Mouse (Mus musculus): ENCODE measurements around the gene Hmgb1. TPM values are rescaled to one million over a fixed set of nuclear protein-coding genes. Genes with fewer than 3 reads are reported as not detected.

Hmgb1 gene
- polyA plus RNA-seq, 1 experiment from 2014 or later, result 2,416 TPM

DNA sequence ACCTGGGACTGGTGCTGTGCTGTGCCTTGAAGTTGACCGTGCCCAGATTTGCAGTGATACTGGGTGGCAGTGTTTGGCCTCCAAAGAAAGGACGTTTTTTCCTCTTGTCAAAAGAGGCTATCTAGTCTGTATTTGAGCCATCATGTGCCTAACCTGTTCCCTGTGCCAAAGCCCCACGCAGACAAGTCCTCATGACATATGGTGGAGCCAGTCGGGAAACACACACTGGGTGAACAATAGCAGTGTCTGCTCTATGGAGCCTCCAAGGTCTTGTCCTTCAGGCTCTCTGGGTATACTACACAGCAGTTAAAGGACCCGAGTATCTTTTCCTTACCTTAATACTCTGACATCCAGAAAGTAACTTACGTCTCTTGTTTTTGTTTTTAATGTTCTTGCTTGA lies 141.0 kb downstream of the Hmgb1 start:
- Histone ChIP-seq H3K4me2 (ENCODE audit: low read depth, severe bottlenecking) (no peak overlapping the region), H3K27me3 (ENCODE audit: control insufficient read depth, insufficient read depth, low read length) (no peaks in the 10 kb centered on the region), H3K9me3 (ENCODE audit: control insufficient read depth, low read length) (no peaks in the 10 kb centered on the region), H3K4me3 (ENCODE audit: low read depth, low read length) (no peak overlapping the region), H3K4me1 (ENCODE audit: control insufficient read depth, insufficient read depth, low read length) (no peaks in the 10 kb centered on the region), H3K9ac (ENCODE audit: low read length) (no peak overlapping the region), H3K36me3 (ENCODE audit: control insufficient read depth, insufficient read depth, low read length) (peaks cover 12% of the 10 kb centered on the region), H3K27ac (replicated peaks; ENCODE audit: low read depth, low read length) (no peak overlapping the region)
- ATAC-seq (ENCODE audit: insufficient number of reproducible peaks, low FRiP score, low TSS enrichment, low read depth) (no peak), DNase-seq (ENCODE audit: low spot score) (no peak)
- WGBS, result 88% methylated on average over 6 of the region's 6 CpGs

- no peak overlapping the region for H3K9ac ChIP-seq (ENCODE audit: low read length)
- H3K4me3 ChIP-seq (ENCODE audit: low read depth, low read length), result no peak overlapping the region
- 85% methylated on average over 5 of the region's 5 CpGs for WGBS
- H3K9me3 ChIP-seq (ENCODE audit: control insufficient read depth, low read length), result peaks cover 5% of the 10 kb centered on the region; the same call in 1 of the 2 replicates
- H3K4me1 ChIP-seq (ENCODE audit: control insufficient read depth, insufficient read depth, low read length), result no peaks in the 10 kb centered on the region
- H3K27ac ChIP-seq (replicated peaks; ENCODE audit: low read depth, low read length), result no peak overlapping the region
- H3K27me3 ChIP-seq (ENCODE audit: control insufficient read depth, insufficient read depth, low read length), result no peaks in the 10 kb centered on the region
- H3K36me3 ChIP-seq (ENCODE audit: control insufficient read depth, insufficient read depth, low read length), result peaks cover under 1% of the 10 kb centered on the region; the same call in 1 of the 2 replicates
- H3K4me2 ChIP-seq (ENCODE audit: low read depth, severe bottlenecking), result no peak overlapping the region
- DNase-seq (ENCODE audit: low spot score) (peak; percentile 52), ATAC-seq (ENCODE audit: insufficient number of reproducible peaks, low FRiP score, low TSS enrichment, low read depth) (no peak)
Measured at GRCm38 (mm10) chr5:149039825-149040224, 144.5 kb downstream of the Hmgb1 start.

GRCm38 (mm10) chr5:149037729-149038128 lies 146.6 kb downstream of the Hmgb1 start:
- no peaks in the 10 kb centered on the region for H3K27me3 ChIP-seq (ENCODE audit: control insufficient read depth, insufficient read depth, low read length)
- no peaks in the 10 kb centered on the region for H3K4me1 ChIP-seq (ENCODE audit: control insufficient read depth, insufficient read depth, low read length)
- no peak overlapping the region for H3K9ac ChIP-seq (ENCODE audit: low read length)
- H3K9me3 ChIP-seq (ENCODE audit: control insufficient read depth, low read length), result peaks cover 5% of the 10 kb centered on the region; the same call in 1 of the 2 replicates
- no peaks in the 10 kb centered on the region; the same call in 1 of the 2 replicates for H3K36me3 ChIP-seq (ENCODE audit: control insufficient read depth, insufficient read depth, low read length)
- no peak overlapping the region for H3K27ac ChIP-seq (replicated peaks; ENCODE audit: low read depth, low read length)
- ATAC-seq (ENCODE audit: insufficient number of reproducible peaks, low FRiP score, low TSS enrichment, low read depth) (no peak), DNase-seq (ENCODE audit: low spot score) (no peak)
- WGBS, result 34% methylated on average over 10 of the region's 10 CpGs
- H3K4me2 ChIP-seq (ENCODE audit: low read depth, severe bottlenecking), result no peak overlapping the region
- no peak overlapping the region for H3K4me3 ChIP-seq (ENCODE audit: low read depth, low read length)

DNA sequence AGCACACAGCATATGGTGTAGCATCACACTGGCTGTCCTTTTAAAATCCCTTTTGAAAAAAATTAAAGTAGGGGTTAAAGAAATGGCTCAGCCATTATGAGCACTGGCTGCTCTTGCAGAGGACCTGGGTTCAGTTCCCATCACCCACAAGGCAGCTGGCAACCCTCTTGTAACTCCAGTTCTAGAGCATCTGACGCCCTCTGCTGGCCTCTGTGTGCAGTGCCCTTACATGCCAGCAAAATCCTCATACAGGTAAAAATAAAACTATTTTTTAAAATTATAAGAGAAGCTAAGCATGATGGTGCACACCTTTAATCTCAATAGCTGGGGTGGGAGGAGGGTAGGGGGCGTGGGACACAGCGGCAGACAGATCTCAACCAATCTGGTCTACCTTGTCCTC lies 147.4 kb downstream of the Hmgb1 start:
- no peaks in the 10 kb centered on the region for H3K27me3 ChIP-seq (ENCODE audit: control insufficient read depth, insufficient read depth, low read length)
- no peak overlapping the region for H3K4me2 ChIP-seq (ENCODE audit: low read depth, severe bottlenecking)
- H3K9me3 ChIP-seq (ENCODE audit: control insufficient read depth, low read length), result peaks cover 5% of the 10 kb centered on the region; the same call in 1 of the 2 replicates
- 94% methylated on average over 3 of the region's 3 CpGs for WGBS
- no peak overlapping the region for H3K4me3 ChIP-seq (ENCODE audit: low read depth, low read length)
- no peak overlapping the region for H3K27ac ChIP-seq (replicated peaks; ENCODE audit: low read depth, low read length)
- no peak for DNase-seq (ENCODE audit: low spot score)
- H3K4me1 ChIP-seq (ENCODE audit: control insufficient read depth, insufficient read depth, low read length), result no peaks in the 10 kb centered on the region
- H3K36me3 ChIP-seq (ENCODE audit: control insufficient read depth, insufficient read depth, low read length), result no peaks in the 10 kb centered on the region
- no peak overlapping the region for H3K9ac ChIP-seq (ENCODE audit: low read length)
- ATAC-seq (ENCODE audit: insufficient number of reproducible peaks, low FRiP score, low TSS enrichment, low read depth), result no peak

DNA sequence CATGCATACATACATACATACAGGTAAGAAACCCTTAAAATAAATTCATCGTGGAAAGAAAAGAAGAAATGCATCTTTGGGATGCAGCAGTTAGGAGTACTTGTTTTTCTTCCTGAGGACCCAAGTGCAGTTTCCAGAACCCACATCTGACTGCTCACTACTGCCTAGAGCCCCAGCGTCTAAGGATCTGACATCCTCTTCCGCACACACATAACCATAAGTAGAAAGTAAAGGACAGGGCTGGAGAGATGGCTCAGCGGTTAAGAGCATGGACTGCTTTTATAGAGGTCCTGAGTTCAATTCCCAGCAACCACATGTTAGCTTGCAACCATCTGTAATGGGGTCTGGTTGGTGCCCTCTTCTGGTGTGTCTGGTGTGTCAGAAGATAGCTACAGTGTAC lies 151.9 kb downstream of the Hmgb1 start:
- H3K9ac ChIP-seq (ENCODE audit: low read length), result no peak overlapping the region
- no peaks in the 10 kb centered on the region for H3K36me3 ChIP-seq (ENCODE audit: control insufficient read depth, insufficient read depth, low read length)
- H3K27ac ChIP-seq (replicated peaks; ENCODE audit: low read depth, low read length), result no peak overlapping the region
- H3K4me2 ChIP-seq (ENCODE audit: low read depth, severe bottlenecking), result no peak overlapping the region
- 95% methylated on average over 4 of the region's 4 CpGs for WGBS
- no peak for DNase-seq (ENCODE audit: low spot score)
- H3K4me3 ChIP-seq (ENCODE audit: low read depth, low read length), result no peak overlapping the region
- no peak for ATAC-seq (ENCODE audit: insufficient number of reproducible peaks, low FRiP score, low TSS enrichment, low read depth)
- H3K9me3 ChIP-seq (ENCODE audit: control insufficient read depth, low read length), result peaks cover 5% of the 10 kb centered on the region; the same call in 1 of the 2 replicates
- no peaks in the 10 kb centered on the region for H3K27me3 ChIP-seq (ENCODE audit: control insufficient read depth, insufficient read depth, low read length)
- H3K4me1 ChIP-seq (ENCODE audit: control insufficient read depth, insufficient read depth, low read length), result peaks cover 8% of the 10 kb centered on the region

- Histone ChIP-seq H3K9ac (ENCODE audit: low read length) (peak overlapping the region; percentile 69), H3K4me2 (ENCODE audit: low read depth, severe bottlenecking) (peak overlapping the region; percentile 47), H3K4me1 (ENCODE audit: control insufficient read depth, insufficient read depth, low read length) (peaks cover 8% of the 10 kb centered on the region), H3K9me3 (ENCODE audit: control insufficient read depth, low read length) (no peaks in the 10 kb centered on the region), H3K36me3 (ENCODE audit: control insufficient read depth, insufficient read depth, low read length) (no peaks in the 10 kb centered on the region), H3K27me3 (ENCODE audit: control insufficient read depth, insufficient read depth, low read length) (no peaks in the 10 kb centered on the region), H3K27ac (replicated peaks; ENCODE audit: low read depth, low read length) (peak overlapping the region; percentile 90), H3K4me3 (ENCODE audit: low read depth, low read length) (no peak overlapping the region; the same call in 1 of the 2 replicates)
- peak; percentile 76 for ATAC-seq (ENCODE audit: insufficient number of reproducible peaks, low FRiP score, low TSS enrichment, low read depth)
- WGBS, result 4% methylated on average over 30 of the region's 30 CpGs
- DNase-seq (ENCODE audit: low spot score), result peak; percentile 74
Measured at GRCm38 (mm10) chr5:149031199-149031750, 153.0 kb downstream of the Hmgb1 start.

DNA sequence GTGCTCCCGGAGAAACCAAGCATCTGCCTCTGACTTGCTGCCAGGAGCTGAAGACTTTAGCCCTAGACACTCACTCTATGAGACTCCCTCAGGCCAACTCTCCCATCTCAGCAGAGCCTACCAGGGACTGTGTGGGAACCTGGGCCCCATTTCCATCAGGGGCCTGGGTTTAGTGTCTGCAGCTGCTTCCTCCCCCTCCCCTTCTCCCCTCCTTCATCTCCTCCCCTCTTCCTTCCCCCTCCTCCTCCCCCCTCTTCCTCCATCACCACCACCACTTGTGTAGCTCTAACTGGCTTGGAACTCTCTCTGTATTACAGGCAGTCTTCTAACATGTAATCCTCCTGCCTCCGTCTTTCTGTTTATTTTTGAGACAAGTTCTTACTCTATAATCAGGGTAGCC lies 154.2 kb downstream of the Hmgb1 start:
- 45% methylated on average over 2 of the region's 2 CpGs for WGBS

DNA sequence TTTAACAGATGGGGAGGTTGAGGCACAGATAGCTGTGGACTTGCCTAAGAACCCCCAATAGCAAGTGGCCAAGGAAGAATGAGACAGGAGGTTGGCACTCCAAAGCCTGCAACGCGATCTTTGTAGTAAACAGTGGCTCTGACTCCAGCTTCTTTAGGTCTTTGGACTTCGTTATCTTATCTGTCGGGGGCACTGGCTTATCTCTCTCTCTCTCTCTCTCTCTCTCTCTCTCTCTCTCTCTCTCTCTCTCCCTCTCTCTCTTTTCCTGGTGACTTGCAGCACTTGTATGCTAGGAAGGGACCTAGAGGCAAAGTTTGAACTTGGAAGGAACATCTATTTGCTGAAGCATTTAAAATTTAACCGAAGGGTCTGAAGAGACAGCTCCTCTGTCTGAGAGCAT lies 155.9 kb downstream of the Hmgb1 start:
- 51% methylated on average over 5 of the region's 5 CpGs for WGBS
- no peak overlapping the region for H3K4me3 ChIP-seq (ENCODE audit: low read depth, low read length)
- DNase-seq (ENCODE audit: low spot score) (no peak), ATAC-seq (ENCODE audit: insufficient number of reproducible peaks, low FRiP score, low TSS enrichment, low read depth) (no peak)
- no peaks in the 10 kb centered on the region for H3K9me3 ChIP-seq (ENCODE audit: control insufficient read depth, low read length)
- no peaks in the 10 kb centered on the region for H3K36me3 ChIP-seq (ENCODE audit: control insufficient read depth, insufficient read depth, low read length)
- H3K27ac ChIP-seq (replicated peaks; ENCODE audit: low read depth, low read length), result no peak overlapping the region
- H3K27me3 ChIP-seq (ENCODE audit: control insufficient read depth, insufficient read depth, low read length), result no peaks in the 10 kb centered on the region
- H3K9ac ChIP-seq (ENCODE audit: low read length), result no peak overlapping the region
- H3K4me1 ChIP-seq (ENCODE audit: control insufficient read depth, insufficient read depth, low read length), result peaks cover 8% of the 10 kb centered on the region
- no peak overlapping the region for H3K4me2 ChIP-seq (ENCODE audit: low read depth, severe bottlenecking)

More for the DNA sequence above, 154.2 kb downstream of the Hmgb1 start:
- DNase-seq (ENCODE audit: low spot score) (no peak), ATAC-seq (ENCODE audit: insufficient number of reproducible peaks, low FRiP score, low TSS enrichment, low read depth) (no peak)
- no peaks in the 10 kb centered on the region for H3K9me3 ChIP-seq (ENCODE audit: control insufficient read depth, low read length)
- H3K27me3 ChIP-seq (ENCODE audit: control insufficient read depth, insufficient read depth, low read length), result no peaks in the 10 kb centered on the region
- H3K4me3 ChIP-seq (ENCODE audit: low read depth, low read length), result no peak overlapping the region
- H3K9ac ChIP-seq (ENCODE audit: low read length), result peak overlapping the region; percentile 13; the same call in 1 of the 2 replicates
- no peak overlapping the region; the same call in 1 of the 2 replicates for H3K4me2 ChIP-seq (ENCODE audit: low read depth, severe bottlenecking)
- no peaks in the 10 kb centered on the region for H3K36me3 ChIP-seq (ENCODE audit: control insufficient read depth, insufficient read depth, low read length)
- H3K27ac ChIP-seq (replicated peaks; ENCODE audit: low read depth, low read length), result peak overlapping the region; percentile 30; the same call in 1 of the 2 replicates
- peaks cover 8% of the 10 kb centered on the region for H3K4me1 ChIP-seq (ENCODE audit: control insufficient read depth, insufficient read depth, low read length)

DNA sequence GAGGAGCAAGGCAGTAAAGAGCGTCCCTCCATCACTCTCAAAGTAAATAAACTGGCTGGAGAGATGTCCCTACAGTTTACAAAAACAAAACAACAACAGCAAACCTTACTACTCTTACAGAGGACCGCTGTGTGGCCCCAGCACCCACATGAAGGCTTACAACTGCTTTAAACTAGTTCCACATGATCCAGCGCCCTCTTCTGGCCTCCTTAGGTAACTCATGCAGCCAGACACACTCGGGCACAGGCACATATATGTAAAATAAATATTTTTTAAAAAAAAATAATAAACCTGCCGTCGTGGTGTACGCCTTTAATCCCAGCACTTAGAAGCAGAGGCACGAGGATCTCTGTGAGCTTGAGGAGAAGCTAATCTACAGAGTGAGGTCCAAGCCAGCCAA lies 156.9 kb downstream of the Hmgb1 start:
- Histone ChIP-seq H3K4me2 (ENCODE audit: low read depth, severe bottlenecking) (no peak overlapping the region), H3K9ac (ENCODE audit: low read length) (no peak overlapping the region), H3K36me3 (ENCODE audit: control insufficient read depth, insufficient read depth, low read length) (no peaks in the 10 kb centered on the region), H3K27me3 (ENCODE audit: control insufficient read depth, insufficient read depth, low read length) (no peaks in the 10 kb centered on the region), H3K4me1 (ENCODE audit: control insufficient read depth, insufficient read depth, low read length) (peaks cover 8% of the 10 kb centered on the region), H3K9me3 (ENCODE audit: control insufficient read depth, low read length) (no peaks in the 10 kb centered on the region), H3K4me3 (ENCODE audit: low read depth, low read length) (no peak overlapping the region), H3K27ac (replicated peaks; ENCODE audit: low read depth, low read length) (no peak overlapping the region)
- 79% methylated on average over 8 of the region's 8 CpGs for WGBS
- DNase-seq (ENCODE audit: low spot score), result no peak
- ATAC-seq (ENCODE audit: insufficient number of reproducible peaks, low FRiP score, low TSS enrichment, low read depth), result no peak

Data from limb, embryonic 11.5 days (tissue).